Mouse (Mus musculus) T-helper 17 cell (primary cell): ENCODE measurements around the gene Tmed10.

Experiments used
- in situ Hi-C, 2 experiments: fragments of 300-600 bp; cut with MboI, MseI; formaldehyde crosslinking; loops; 1 replicate in 1 of 2; 2 replicates in 1 of 2; pipeline ENCODE4 v1.15.1; 2025; ENCODE audit warnings: high pct_unique_total_duplicates in 2 of 2

The Tmed10 gene

GRCm38 (mm10) chr12:85338815-85339214 is 35.8 kb downstream of the Tmed10 start:
- in situ Hi-C loops = no loop called here

DNA sequence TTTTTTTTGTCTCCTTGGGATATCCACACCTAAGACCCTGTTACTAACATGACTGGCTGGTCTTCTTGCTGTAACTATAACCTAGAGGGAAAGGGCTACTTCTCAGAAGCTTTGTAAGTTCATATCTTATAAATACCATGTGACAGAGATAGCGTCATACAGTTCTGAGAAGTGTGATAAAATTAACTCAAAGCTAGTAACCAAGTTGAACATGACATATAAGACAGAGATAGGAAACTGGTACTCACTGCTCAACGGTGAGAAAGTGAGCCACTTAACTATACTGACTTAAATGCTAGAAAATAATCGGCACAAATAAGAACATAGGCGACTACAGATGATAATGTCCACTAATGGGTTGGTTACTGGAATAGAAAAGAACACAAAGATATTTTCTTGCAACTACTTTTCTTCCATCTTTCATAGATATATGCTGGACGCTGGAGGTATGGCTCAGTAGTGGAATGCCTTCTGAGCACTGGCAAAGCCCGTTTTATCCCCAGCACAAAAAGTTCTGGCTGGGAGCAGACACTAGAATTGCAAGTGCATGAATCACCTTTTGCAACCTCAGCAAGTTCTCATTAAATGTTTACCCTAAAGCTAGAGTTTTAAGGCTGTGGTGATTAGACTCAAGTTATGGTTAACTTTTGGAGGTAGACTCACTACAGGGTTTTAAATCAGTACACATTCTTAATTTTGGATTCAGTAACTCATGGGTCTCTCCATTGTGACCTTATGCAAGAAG is 36.9 kb downstream of the Tmed10 start:
- in situ Hi-C loops = no loop called here

GRCm38 (mm10) chr12:85330153-85330552 is 44.5 kb downstream of the Tmed10 start:
- in situ Hi-C loops = no loop called here

GRCm38 (mm10) chr12:85308651-85309050 is 66.0 kb downstream of the Tmed10 start:
- in situ Hi-C loops = loop anchor here in 1 of 2 experiments (25.0 kb wide), 1 partner anchor 1621 kb away; the partner anchor contains the start of gene Psen1

GRCm38 (mm10) chr12:85305247-85305892 is 69.3 kb downstream of the Tmed10 start:
- in situ Hi-C loops = loop anchor here in 1 of 2 experiments (25.0 kb wide), 1 partner anchor 1618 kb away; the partner anchor contains the start of gene Psen1

- in situ Hi-C loops = loop anchor here in 1 of 2 experiments (25.0 kb wide), 1 partner anchor 1617 kb away; the partner anchor contains the start of gene Psen1
Observed at GRCm38 (mm10) chr12:85304725-85305124, 69.9 kb downstream of the Tmed10 start.

DNA sequence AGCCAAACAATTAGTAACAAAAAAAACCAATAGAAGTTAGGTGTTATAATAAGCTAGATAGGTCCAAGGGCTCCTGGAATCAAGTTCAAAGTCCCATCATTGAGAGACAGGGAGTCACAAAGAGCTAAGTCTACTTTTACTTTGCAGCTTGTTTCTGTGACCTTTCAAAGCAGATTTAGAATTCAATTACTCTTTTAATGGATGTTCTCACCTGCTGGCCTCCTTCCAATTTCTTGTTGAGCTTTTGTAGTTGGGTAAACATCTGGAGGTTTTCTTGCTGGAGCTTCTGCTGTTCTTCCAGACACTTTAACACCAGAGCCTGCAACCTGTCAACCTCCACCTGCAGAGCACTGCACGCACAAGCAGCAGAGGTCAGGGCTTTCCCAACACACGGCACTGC is 71.4 kb downstream of the Tmed10 start:
- in situ Hi-C loops = loop anchor here in 1 of 2 experiments (25.0 kb wide), 1 partner anchor 1616 kb away; the partner anchor contains the start of gene Psen1

- in situ Hi-C loops = no loop called here
Observed at GRCm38 (mm10) chr12:85298835-85299180, 75.8 kb downstream of the Tmed10 start.

GRCm38 (mm10) chr12:85298127-85298834 is 76.4 kb downstream of the Tmed10 start:
- in situ Hi-C loops = no loop called here

GRCm38 (mm10) chr12:85297345-85297997 is 77.2 kb downstream of the Tmed10 start:
- in situ Hi-C loops = no loop called here

DNA sequence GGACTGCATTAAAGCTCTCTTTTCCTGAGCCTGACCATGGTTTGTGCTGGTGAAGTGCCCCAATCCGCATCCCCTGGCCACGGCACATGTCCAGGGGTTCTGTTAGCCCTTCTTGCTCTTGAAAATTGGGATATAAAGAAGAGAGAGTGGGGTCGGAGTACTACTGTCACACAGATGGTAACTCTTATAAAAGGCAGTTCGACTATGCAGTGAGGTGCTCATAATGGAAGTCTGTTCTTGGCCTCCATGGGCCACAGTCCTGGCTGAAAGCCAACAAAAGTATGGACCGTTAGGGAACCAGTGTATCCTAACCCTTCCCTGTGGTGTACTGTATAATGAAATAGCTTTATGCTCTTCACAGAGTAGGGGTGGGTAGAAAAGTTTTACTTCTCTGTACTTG is 77.7 kb downstream of the Tmed10 start:
- in situ Hi-C loops = no loop called here

GRCm38 (mm10) chr12:85295506-85295905 is 79.1 kb downstream of the Tmed10 start:
- in situ Hi-C loops = no loop called here

DNA sequence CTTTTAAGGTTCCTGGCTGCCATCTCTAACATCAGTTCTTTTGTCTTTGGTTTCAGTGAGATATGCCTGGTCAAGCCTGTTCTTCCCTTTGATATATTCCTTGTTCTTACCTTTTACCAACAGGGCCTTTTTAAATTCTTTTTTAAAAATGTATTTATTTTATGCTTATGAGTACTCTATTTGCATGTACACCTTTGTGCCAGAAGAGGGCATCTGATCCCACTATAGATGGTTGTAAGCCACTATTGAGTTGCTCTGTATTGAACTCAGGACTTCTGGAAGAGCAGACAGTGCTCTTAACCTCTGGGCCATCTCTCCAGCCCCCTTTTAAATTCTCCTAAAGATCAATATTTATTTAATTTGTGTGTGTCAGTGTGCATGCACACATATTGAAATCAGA is 81.7 kb downstream of the Tmed10 start:
- in situ Hi-C loops = no loop called here

- in situ Hi-C loops = no loop called here
Observed at GRCm38 (mm10) chr12:85292288-85292687, 82.4 kb downstream of the Tmed10 start.

- in situ Hi-C loops = no loop called here
Observed at GRCm38 (mm10) chr12:85291541-85291940, 83.1 kb downstream of the Tmed10 start.

DNA sequence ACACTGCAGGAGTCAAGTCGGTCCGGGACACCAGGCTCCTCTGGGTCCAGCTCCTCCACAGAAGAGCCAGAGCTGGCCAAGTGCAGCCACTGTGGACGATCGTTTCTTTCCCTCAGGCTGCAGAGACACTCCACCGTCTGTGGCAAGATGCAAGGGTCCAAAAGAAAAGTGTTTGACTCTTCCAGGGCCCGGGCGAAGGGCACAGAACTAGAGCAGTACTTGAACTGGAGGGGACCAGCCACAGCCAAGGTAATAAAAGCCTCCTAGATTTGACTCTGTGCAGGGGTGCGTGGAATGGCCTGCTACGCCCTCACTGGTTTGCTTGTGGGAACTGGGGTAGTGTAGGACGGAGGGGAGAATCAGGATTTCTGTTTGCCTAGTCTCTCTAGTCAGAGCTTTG is 84.0 kb downstream of the Tmed10 start:
- in situ Hi-C loops = no loop called here
